Mouse (Mus musculus) R1 (cell line): ENCODE results near the gene Cyth1.

Experiments
- DNase-seq: peaks from one replicate; pipeline ENCODE4 v3.0.0-alpha.2; 2018; ENCODE audit warnings: low read depth, low spot score

The Cyth1 gene

GRCm38 (mm10) chr11:118248150-118249011 lies at the start of gene Cyth1:
TSS of gene Cyth1 (minus strand) at chr11:118248592.
- peak; percentile 97 for DNase-seq

DNA sequence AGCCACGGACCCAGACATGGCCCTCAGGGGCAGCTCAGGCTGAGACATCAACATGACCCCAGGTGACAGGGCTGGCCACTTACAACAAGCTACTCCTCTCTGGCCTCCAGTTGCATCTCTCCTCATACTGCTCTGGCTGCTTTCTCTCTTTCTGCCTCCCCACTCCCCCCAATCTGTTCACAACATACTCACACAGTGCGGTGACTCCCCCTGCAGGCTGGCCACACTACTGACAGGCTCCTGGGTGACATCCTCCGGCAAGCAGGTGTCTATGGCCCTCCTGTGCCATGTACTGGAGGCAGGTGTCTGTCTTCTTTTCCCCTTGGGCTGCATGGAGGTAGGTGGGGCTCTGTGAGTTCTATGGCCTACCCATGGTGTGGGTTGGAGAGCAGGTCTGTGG lies 49.6 kb upstream of the Cyth1 start:
- peak; percentile 35 for DNase-seq

- peak; percentile 54 for DNase-seq
Observed at GRCm38 (mm10) chr11:118295026-118295425, 46.6 kb upstream of the Cyth1 start.

GRCm38 (mm10) chr11:118292671-118293070 lies 44.3 kb upstream of the Cyth1 start:
- no peak for DNase-seq

GRCm38 (mm10) chr11:118289999-118290889 lies 41.9 kb upstream of the Cyth1 start, which contains the start of gene Usp36:
TSS of gene Usp36 (minus strand) at chr11:118290244.
- peak; percentile 100 for DNase-seq

DNA sequence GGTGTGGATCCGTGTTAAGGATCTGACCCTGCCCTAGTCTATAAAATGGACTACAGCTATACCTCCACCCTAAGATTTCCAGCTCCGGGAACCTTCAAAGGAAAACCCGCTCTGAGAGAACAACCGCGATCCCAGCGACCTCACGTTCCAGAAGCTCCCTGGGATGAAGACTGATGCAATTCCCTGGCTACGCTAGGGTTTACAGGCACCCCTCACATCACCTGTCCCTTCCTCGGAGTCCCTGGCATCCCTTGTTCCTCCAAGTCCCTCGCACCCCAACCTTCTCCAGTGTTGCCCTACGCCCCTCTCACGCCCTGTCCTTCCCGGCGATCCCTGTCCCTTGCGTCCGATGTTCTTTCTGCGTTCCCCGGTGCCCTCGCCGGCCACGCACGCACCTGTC lies 41.2 kb upstream of the Cyth1 start:
- DNase-seq: peak; percentile 64

DNA sequence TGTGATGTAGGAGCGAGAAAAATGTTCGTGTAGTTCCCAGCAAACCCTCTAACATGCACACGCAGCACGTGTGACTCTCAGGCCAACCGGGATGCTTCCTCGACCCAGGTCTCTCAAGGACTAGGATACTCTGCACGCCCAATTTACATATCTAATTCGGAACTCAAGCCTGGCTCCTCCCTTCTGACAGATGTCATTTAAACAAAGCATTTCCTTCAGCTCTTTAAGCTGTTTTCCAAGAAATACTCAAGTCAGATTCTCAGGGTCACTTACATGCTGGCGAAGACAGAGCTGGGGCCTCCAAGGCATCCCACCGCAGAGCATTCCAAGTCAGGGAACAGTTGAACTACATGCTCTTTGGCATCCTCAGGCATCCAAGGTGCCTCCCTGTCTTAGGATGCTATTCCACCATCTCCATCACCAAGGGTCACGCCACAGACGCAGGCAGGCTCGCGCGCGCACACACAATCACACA lies 40.7 kb upstream of the Cyth1 start:
- peak; percentile 79 for DNase-seq

DNA sequence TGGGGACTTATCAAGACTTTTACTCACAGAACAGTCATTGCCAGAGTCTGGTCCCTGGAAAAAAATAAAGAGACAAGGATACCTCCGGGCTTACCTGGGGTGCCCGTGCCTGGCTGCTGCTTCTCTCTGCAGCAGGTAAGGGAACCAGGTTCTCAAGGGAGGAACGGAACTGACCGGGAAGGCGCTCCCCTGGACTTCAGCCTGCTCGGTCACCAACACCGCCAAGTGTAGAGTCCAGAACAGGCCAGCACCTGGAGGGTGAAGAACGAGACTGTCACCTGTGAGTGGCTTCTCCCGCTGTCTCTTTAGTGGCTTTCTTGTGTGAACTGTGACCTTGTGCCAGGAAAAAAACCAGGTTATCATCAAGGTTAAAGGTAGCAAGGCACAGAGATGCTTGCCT lies 39.2 kb upstream of the Cyth1 start:
- no peak for DNase-seq

DNA sequence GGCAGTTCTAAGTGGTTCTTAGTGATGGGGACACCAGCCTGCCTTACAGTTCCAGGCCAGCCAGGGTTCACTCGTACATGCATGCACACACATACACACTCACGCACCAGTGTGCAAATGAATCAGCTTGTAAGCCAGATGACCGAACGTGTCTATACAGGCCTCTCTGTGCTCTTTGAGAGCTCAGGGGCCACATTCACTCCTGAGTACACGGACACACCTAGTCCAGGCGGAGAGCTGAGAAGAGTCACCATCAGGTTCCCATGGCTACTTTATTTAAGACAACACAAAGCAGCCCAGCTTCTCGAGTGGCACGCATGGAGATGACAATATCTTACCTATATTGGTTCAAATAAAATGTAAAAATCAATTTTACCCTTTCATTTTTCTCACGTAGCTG lies 38.0 kb upstream of the Cyth1 start:
- no peak for DNase-seq

GRCm38 (mm10) chr11:118285791-118286190 lies 37.4 kb upstream of the Cyth1 start:
- peak; percentile 53 for DNase-seq

- DNase-seq: no peak
Observed at GRCm38 (mm10) chr11:118280218-118280617, 31.8 kb upstream of the Cyth1 start.

DNA sequence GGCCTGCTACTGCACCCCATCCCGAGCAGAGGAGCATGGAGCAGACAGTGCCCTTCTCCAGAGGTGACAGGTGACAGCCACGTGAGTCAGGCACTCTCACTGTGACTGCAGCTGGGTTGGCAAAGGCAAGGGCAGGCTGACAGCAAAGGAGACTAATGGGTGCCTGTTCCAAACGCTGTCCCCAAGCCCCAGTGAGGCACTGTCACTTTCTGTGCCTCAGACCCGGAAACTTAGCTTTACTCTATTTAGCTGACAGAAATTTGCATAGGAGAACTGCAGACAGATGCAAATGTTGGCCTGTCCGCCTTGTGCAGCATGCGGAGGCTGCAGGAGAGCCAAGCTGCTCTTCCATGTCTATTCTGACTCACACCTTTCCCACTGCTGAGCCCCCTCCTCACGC lies 27.9 kb upstream of the Cyth1 start:
- DNase-seq: no peak

- no peak for DNase-seq
Observed at GRCm38 (mm10) chr11:118275092-118275491, 26.7 kb upstream of the Cyth1 start.

DNA sequence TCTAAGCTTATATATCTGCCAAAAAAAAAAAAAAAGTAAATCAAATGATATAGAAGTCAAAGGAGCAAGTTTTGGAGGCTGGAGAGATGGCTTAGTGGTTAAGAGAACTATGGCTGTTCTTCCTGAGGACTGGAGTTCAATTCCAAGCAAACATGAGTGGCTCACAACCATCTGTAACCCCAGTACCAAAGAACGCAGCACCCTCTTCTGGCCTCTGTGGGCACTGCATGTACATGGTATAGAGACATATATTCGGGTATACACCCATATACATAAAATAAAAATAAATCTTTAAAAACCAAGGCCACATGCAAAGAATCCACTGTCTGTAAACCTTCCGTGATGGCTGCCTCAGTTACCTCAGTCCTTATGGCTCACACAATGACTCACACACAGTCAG lies 21.4 kb upstream of the Cyth1 start:
- DNase-seq: peak; percentile 73

GRCm38 (mm10) chr11:118266666-118267046 lies 18.3 kb upstream of the Cyth1 start:
- no peak for DNase-seq

DNA sequence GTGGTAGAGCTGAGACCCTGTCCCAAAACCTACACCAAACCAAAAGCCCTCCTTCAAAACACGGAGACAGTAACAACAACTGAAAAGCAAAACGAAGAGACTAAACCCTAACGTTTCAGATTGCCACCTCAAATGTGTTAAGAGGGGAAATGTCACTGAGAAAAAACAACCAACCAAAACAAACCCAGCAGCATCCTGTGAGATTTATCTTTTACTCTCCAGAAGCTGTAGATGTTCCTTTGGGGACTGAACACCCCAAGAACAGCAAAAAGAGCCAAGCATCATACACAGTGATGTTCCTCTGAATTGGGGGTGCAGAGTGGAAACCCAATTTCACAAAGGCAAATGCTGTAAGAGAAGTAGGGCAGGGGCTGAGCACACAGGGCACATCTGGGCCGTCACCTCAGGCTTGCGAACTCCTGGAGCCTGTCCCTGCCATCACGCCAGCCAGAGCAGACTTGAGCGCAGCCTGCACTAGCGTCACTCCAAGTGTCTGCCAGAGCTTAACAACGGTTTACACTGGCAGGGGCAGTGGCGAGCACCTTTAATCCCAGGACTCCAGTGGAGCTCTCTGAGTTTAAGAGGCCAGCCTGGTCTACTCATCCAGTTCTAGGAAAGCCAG lies 17.8 kb upstream of the Cyth1 start:
- no peak for DNase-seq

GRCm38 (mm10) chr11:118265621-118266020 lies 17.2 kb upstream of the Cyth1 start:
- peak; percentile 41 for DNase-seq

- no peak for DNase-seq
Observed at GRCm38 (mm10) chr11:118263146-118263545, 14.8 kb upstream of the Cyth1 start.

DNA sequence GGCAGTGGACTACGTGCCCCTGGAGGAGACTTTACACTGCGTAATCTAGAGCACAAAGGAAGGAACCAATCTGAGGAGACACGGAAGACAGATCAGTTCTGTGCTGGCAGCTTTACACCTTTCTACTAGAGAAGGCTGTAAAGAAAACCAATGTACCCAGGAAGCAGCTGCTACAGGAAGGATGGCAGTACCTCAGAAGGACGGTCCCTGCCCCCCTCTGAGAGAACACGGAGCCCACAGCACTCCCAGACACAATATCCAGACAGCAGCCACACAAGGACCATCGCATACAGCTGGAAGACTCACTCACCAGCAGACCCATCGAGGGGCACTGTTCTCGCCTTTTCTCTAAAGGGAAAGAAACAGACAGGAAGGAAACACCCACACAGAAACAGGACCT lies 11.7 kb upstream of the Cyth1 start:
- DNase-seq: no peak

- no peak for DNase-seq
Observed at GRCm38 (mm10) chr11:118259580-118259979, 11.2 kb upstream of the Cyth1 start.

- DNase-seq: peak; percentile 49
Observed at GRCm38 (mm10) chr11:118256371-118256770, 8.0 kb upstream of the Cyth1 start.
